Mouse (Mus musculus) layer of hippocampus, adult 18-20 months (tissue): ENCODE measurements around the gene Tspan2. TPM values are rescaled to one million over a fixed set of nuclear protein-coding genes. Genes with fewer than 3 reads are reported as not detected.

ENCODE experiments used
- DNase-seq, 2 experiments: peaks; one replicate each; pipeline ENCODE4 v3.0.0; 2022; ENCODE audit warnings: low spot score in 2 of 2
- total RNA-seq, 2 experiments: library from RNA; stranded (reverse); gene quantifications; 2 replicates each; pipeline ENCODE4 v1.2.3; 2021

Gene Tspan2
- total RNA-seq, 2 experiments from 2014 or later, result 52.5 to 66.4 TPM

- DNase-seq, result no peak
Observed at GRCm38 (mm10) chr3:102733050-102733449, 1.3 kb upstream of the Tspan2 start.

- no peak for DNase-seq
Observed at GRCm38 (mm10) chr3:102733936-102734312, 405 bp upstream of the Tspan2 start.

- DNase-seq, result no peak
Observed at GRCm38 (mm10) chr3:102735031-102735558, 766 bp downstream of the Tspan2 start.

GRCm38 (mm10) chr3:102735638-102736037, 1.3 kb downstream of the Tspan2 start:
- no peak for DNase-seq

GRCm38 (mm10) chr3:102736436-102736835, 2.1 kb downstream of the Tspan2 start:
- DNase-seq, result no peak

GRCm38 (mm10) chr3:102737106-102737505, 2.8 kb downstream of the Tspan2 start:
- DNase-seq, result no peak

GRCm38 (mm10) chr3:102738161-102738901, 4.0 kb downstream of the Tspan2 start:
- no peak for DNase-seq

- DNase-seq, result no peak
Observed at GRCm38 (mm10) chr3:102738926-102739325, 4.6 kb downstream of the Tspan2 start.

GRCm38 (mm10) chr3:102742725-102743124, 8.4 kb downstream of the Tspan2 start:
- no peak for DNase-seq

- DNase-seq, result no peak
Observed at GRCm38 (mm10) chr3:102743202-102743601, 8.9 kb downstream of the Tspan2 start.

GRCm38 (mm10) chr3:102743781-102744471, 9.6 kb downstream of the Tspan2 start:
- DNase-seq, result no peak

- DNase-seq, result no peak
Observed at GRCm38 (mm10) chr3:102744657-102745056, 10.3 kb downstream of the Tspan2 start.

- no peak for DNase-seq
Observed at GRCm38 (mm10) chr3:102746174-102746573, 11.8 kb downstream of the Tspan2 start.

- DNase-seq, result no peak
Observed at GRCm38 (mm10) chr3:102748038-102748437, 13.7 kb downstream of the Tspan2 start.

GRCm38 (mm10) chr3:102748686-102749085, 14.4 kb downstream of the Tspan2 start:
- DNase-seq, result no peak

GRCm38 (mm10) chr3:102751136-102751535, 16.8 kb downstream of the Tspan2 start:
- DNase-seq, result no peak

GRCm38 (mm10) chr3:102751536-102751935, 17.2 kb downstream of the Tspan2 start:
- no peak for DNase-seq

- no peak for DNase-seq
Observed at GRCm38 (mm10) chr3:102752053-102752452, 17.7 kb downstream of the Tspan2 start.

- no peak for DNase-seq
Observed at GRCm38 (mm10) chr3:102752457-102752856, 18.1 kb downstream of the Tspan2 start.

GRCm38 (mm10) chr3:102755801-102756200, 21.5 kb downstream of the Tspan2 start:
- no peak for DNase-seq

GRCm38 (mm10) chr3:102757019-102757418, 22.7 kb downstream of the Tspan2 start:
- no peak for DNase-seq

- no peak for DNase-seq
Observed at GRCm38 (mm10) chr3:102760236-102760635, 25.9 kb downstream of the Tspan2 start.
